Mouse (Mus musculus) layer of hippocampus, adult 2 months (tissue): ENCODE data around the gene Upk3a. TPM values are rescaled to one million over a fixed set of nuclear protein-coding genes. Genes with fewer than 3 reads are reported as not detected.

Experiments used
- DNase-seq, 2 experiments: peaks; one replicate each; pipeline ENCODE4 v3.0.0; 2022; ENCODE audit warnings: low spot score in 2 of 2
- H3K27ac ChIP-seq: fragments of 200-600 bp; 2 replicates; pipeline ENCODE4 v1.8.1; 2022
- H3K4me3 ChIP-seq: fragments of 200-600 bp; 2 replicates; pipeline ENCODE4 v1.8.1; 2022; ENCODE audit warnings: mild to moderate bottlenecking
- CTCF ChIP-seq: fragments of 200-600 bp; conservative IDR thresholded peaks from 2 replicates; pipeline ENCODE4 v1.8.1; 2022; ENCODE audit warnings: antibody characterized with exemption, mild to moderate bottlenecking, moderate library complexity
- total RNA-seq, 2 experiments: library from RNA; stranded (reverse); gene quantifications; 2 replicates each; pipeline ENCODE4 v1.2.3; 2021

The Upk3a gene
- total RNA-seq, 2 experiments from 2014 or later = not detected

DNA sequence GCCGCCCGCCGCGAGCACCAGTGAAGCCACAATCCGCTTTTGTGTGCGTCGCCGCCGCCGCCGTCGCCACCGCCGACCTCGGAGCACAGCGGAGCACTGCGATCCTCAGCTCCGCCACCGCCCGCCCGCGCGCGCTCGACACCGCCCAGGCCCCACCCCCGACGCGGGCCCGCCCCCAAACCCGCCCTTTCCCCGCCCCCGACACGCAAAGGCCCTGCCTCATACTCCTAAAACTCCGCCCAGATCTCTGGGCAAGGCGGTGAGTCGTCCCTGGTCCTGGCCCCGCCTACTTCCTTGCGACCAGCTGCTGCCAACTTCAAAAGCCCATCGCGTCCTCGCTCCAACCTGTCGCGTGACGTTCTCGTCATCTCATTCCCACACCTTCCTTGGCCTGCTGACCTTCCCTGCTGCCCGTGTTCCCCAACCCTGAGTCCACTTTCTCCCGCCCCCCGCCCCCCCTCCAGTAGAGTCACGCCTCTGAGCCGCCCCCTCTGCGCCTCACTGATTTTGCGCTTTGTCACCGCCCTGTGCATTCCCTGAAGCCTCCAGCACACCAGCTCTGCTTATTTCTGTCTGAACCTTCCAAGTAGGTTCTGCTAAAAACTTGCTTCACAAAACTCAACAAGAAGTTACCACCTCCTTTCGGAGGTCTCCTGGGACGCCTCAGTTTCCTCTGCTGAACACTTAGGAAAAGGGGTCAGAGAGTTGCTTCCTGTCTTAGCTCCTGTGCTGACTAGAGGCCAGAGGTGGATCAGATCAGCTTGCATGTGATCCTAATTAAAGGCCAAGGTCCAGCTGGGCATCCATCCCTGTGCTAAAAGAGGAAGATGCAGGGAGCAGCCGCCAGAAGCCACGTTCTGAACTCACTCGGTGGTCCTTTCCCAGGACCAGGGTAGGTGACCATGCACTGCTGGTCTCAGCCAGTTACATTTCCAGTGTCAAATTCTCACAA lies 28.8 kb upstream of the Upk3a start, which contains the start of gene 5031439G07Rik:
TSS of gene 5031439G07Rik (minus strand) at position 678 of the 952 bp plus-strand sequence.
- H3K4me3 ChIP-seq = peak within 1 kb of the TSS; percentile 89
- H3K27ac ChIP-seq = peak within 1 kb of the TSS; percentile 91
- TF ChIP-seq CTCF = 0 out of 2 replicates have a peak, but pooled peaks have one; percentile 16
- DNase-seq = peak; percentile 77 to 90

GRCm38 (mm10) chr15:84989098-84989497 lies 27.8 kb upstream of the Upk3a start:
- peak overlapping the region; percentile 91 for H3K27ac ChIP-seq
- no peak for DNase-seq
- no peak for TF ChIP-seq CTCF
- no peak overlapping the region for H3K4me3 ChIP-seq

GRCm38 (mm10) chr15:84989771-84990170 lies 27.2 kb upstream of the Upk3a start:
- Histone ChIP-seq H3K27ac (peak overlapping the region; percentile 91), H3K4me3 (no peak overlapping the region)
- DNase-seq = no peak
- no peak for TF ChIP-seq CTCF

DNA sequence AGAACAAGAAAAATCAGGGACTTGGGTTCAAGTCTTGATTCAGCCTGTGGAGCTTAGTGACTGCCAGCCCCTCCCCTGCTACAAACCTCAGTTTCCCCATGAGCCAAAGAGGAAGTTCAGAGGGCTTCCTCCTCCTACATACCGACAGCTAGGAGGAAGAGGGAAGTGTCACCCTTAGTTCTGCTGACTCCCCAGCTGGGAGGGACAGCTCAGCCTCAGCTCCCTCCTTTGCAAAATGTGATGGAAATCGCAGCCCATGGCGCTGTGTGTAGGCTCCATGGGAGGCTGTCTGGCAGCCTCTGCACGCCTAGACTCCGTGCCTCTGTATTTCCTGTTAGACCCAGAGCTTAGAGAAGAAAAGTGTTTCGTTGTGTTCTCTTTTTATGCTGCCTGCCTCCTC lies 22.4 kb upstream of the Upk3a start:
- TF ChIP-seq CTCF = no peak
- DNase-seq = no peak
- H3K27ac ChIP-seq = peak overlapping the region; percentile 51; the same call in 1 of the 2 replicates
- H3K4me3 ChIP-seq = no peak overlapping the region

DNA sequence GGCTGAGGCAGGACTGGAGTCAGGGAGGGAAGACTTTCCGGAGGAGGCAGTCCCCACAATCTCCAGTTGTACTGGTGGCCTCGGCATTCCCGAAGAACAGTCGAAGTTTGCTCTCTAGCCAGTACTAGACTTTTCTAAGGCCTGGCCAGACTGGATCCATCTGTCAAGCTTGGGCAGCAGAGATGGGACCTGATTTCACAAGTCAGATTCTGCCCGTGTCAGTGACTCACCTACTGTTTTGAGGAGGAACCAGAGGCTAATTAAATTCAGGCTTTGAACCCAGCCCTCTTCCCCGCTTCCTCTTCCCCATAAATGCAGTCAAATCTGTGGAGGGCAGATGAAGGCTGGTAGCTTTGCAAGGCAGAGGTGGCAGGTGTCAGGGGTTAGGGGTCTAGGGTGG lies 21.9 kb upstream of the Upk3a start:
- no peak for TF ChIP-seq CTCF
- DNase-seq = no peak
- Histone ChIP-seq H3K27ac (peak overlapping the region; percentile 51; the same call in 1 of the 2 replicates), H3K4me3 (no peak overlapping the region)

- Histone ChIP-seq H3K27ac (no peak overlapping the region), H3K4me3 (no peak overlapping the region)
- peak; percentile 57 to 73 for DNase-seq
- peak; percentile 86 for TF ChIP-seq CTCF
These were observed 21.0 kb upstream of the Upk3a start for GRCm38 (mm10) chr15:84995967-84996366.

GRCm38 (mm10) chr15:84997768-84998454 lies 19.0 kb upstream of the Upk3a start:
- H3K4me3 ChIP-seq = no peak overlapping the region
- peak in 1 of 2 experiments; percentile 69 for DNase-seq
- TF ChIP-seq CTCF = no peak
- H3K27ac ChIP-seq = peak overlapping the region; percentile 82

DNA sequence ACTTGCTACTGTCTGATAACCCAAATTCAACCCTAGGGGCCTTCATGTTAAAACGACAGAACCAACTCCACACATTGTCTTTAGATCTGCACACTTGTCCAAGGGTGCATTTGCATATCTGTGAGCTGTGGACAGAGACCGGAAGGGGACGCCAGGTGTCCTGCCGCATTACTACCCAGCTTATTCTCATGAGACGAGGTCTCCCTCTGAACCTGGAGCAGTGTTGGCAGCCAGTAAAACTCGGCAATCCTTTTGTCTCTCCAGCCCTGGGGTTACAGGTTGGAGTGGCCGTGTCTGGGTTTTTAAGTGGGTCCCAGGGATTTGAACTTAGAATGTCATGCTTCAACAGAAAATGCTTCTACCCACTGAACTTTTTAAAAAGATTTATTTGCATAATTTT lies 17.0 kb upstream of the Upk3a start:
- DNase-seq = no peak
- peak overlapping the region; percentile 86; the same call in 1 of the 2 replicates for H3K27ac ChIP-seq
- TF ChIP-seq CTCF = no peak
- no peak overlapping the region for H3K4me3 ChIP-seq

DNA sequence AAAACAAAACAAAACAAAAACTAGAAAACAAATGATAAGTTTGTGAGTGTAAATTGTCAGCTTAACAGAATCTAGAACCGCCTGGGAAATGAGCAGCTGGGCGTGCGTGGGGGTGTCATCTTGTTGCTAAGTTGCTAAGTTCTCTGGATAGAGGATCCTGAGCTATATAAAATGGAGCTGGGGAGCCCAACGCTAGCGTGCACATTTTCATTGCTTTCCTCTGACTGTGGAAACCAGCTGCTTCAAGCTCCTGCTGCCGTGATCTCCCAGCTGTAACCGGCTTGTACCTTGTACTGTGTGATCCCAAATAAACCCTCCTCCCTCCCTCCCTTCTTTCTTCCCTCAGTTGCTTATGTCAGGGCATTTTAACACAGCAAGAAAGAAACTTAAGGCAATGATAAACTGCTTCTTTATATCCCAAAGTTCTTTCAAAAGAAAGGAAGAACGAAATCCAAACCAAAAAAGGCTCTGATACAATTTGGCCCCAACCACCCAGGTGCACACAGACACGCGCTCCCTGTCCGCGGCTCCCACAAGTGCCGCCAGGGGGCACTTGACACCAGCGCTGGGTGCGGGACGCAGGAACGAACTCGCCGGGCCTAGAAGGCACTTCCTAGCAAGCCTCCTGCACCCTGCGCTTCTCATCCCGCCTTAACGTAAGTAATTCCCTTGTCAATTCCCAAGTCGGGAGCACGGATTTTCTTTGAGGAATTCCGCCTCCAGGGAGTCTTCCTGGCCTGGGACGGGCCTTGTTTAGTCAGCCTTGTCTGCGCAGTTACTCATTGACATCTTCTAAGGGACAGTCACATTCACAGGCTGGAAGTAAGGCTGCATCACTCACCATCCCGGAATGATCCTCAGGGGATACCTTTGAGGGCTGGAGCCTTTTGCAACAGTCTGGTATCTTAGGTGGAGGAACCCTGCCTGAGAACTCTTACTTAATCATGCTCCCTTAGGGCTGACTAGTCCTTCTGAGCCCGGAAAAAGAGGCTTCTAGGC lies 15.7 kb upstream of the Upk3a start:
- H3K4me3 ChIP-seq = peak overlapping the region; percentile 29
- TF ChIP-seq CTCF = peak; percentile 98
- DNase-seq = peak; percentile 82
- H3K27ac ChIP-seq = peak overlapping the region; percentile 86

DNA sequence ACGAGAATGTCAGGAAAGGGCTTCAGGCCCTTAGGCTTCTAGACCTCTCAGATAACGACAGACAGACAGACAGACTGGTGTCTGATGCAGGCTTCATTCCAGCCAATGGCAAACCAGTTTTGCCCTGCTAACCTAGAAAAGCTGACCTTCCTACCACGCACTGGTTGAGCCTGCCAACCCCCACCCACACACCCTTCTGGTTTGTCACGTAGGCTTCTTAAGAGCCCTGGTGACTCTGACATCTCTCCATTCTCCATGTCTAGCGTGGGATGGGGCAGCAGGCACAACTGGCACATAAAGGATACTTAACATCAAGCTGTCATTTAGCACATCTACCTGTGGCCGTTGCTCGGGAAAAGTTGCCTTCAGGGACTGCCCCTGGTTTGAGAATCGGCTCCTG lies 7.3 kb upstream of the Upk3a start:
- Histone ChIP-seq H3K4me3 (no peak overlapping the region), H3K27ac (no peak overlapping the region)
- DNase-seq = no peak
- no peak for TF ChIP-seq CTCF

- H3K27ac ChIP-seq = 0 out of 2 replicates have a peak overlapping the region, but pooled peaks have one; percentile 28
- DNase-seq = no peak
- no peak overlapping the region for H3K4me3 ChIP-seq
- TF ChIP-seq CTCF = no peak
These were observed 4.9 kb upstream of the Upk3a start for GRCm38 (mm10) chr15:85011895-85012661.
